Mouse (Mus musculus) G1E-ER4 (cell line): ENCODE measurements around the gene Gm13275. TPM values are rescaled to one million over a fixed set of nuclear protein-coding genes. Genes with fewer than 3 reads are reported as not detected.
"Not testable (repeated sequence)": the region's sequence is repeated elsewhere in the genome, so short reads cannot be mapped to it uniquely, and the experiment has no call there.

Source experiments
- GATA1 ChIP-seq: IDR thresholded peaks from one replicate; pipeline ENCODE4 v1.8.0; 2012; ENCODE audit warnings: low read length, inconsistent platforms
- polyA plus RNA-seq: library from polyadenylated mRNA; stranded (reverse); fragments of >175 nt; gene quantifications from 2 replicates; pipeline ENCODE4 v1.2.3, GENCODE M21; 2012

Gene Gm13275
- polyA plus RNA-seq, result not detected in 2 replicates

GRCm38 (mm10) chr4:88793936-88794675 is at the start of gene Gm13275:
TSS of gene Gm13275 (plus strand) at chr4:88794487.
- not testable (repeated sequence) for TF ChIP-seq GATA1

- no peak for TF ChIP-seq GATA1
Observed at GRCm38 (mm10) chr4:88749926-88750325, 44.4 kb upstream of the Gm13275 start.

GRCm38 (mm10) chr4:88754818-88755340 is 39.4 kb upstream of the Gm13275 start, which contains the start of gene Gm13271:
TSS of gene Gm13271 (plus strand) at chr4:88754868.
- not testable (repeated sequence) for TF ChIP-seq GATA1

GRCm38 (mm10) chr4:88759610-88760268 is 34.5 kb upstream of the Gm13275 start, which contains the start of gene Gm13283:
TSS of gene Gm13283 (plus strand) at chr4:88760119.
- not testable (repeated sequence) for TF ChIP-seq GATA1

- TF ChIP-seq GATA1, result not testable (repeated sequence)
Observed at GRCm38 (mm10) chr4:88773534-88773933, 20.8 kb upstream of the Gm13275 start, which contains the start of gene Gm13290. TSS of gene Gm13290 (plus strand) at chr4:88773834.

GRCm38 (mm10) chr4:88776622-88777021 is 17.7 kb upstream of the Gm13275 start, which contains the start of gene Gm13289:
TSS of gene Gm13289 (plus strand) at chr4:88776922.
- TF ChIP-seq GATA1, result not testable (repeated sequence)

- not testable (repeated sequence) for TF ChIP-seq GATA1
Observed at GRCm38 (mm10) chr4:88779550-88779949, 14.7 kb upstream of the Gm13275 start, which contains the start of gene Gm13272. TSS of gene Gm13272 (plus strand) at chr4:88779850.

- not testable (repeated sequence) for TF ChIP-seq GATA1
Observed at GRCm38 (mm10) chr4:88781831-88782230, 12.5 kb upstream of the Gm13275 start, which contains the start of gene Ifnz. TSS of gene Ifnz (plus strand) at chr4:88782131.

GRCm38 (mm10) chr4:88785409-88785808 is 8.9 kb upstream of the Gm13275 start, which contains the start of gene Gm13276:
TSS of gene Gm13276 (plus strand) at chr4:88785709.
- TF ChIP-seq GATA1, result not testable (repeated sequence)

GRCm38 (mm10) chr4:88788402-88788801 is 5.9 kb upstream of the Gm13275 start, which contains the start of gene Gm13277:
TSS of gene Gm13277 (plus strand) at chr4:88788632.
- not testable (repeated sequence) for TF ChIP-seq GATA1

GRCm38 (mm10) chr4:88791250-88791649 is 3.0 kb upstream of the Gm13275 start, which contains the start of gene Gm13278:
TSS of gene Gm13278 (plus strand) at chr4:88791550.
- not testable (repeated sequence) for TF ChIP-seq GATA1

- not testable (repeated sequence) for TF ChIP-seq GATA1
Observed at GRCm38 (mm10) chr4:88797097-88797496, 2.8 kb downstream of the Gm13275 start, which contains the start of gene Gm13279. TSS of gene Gm13279 (plus strand) at chr4:88797397.

GRCm38 (mm10) chr4:88799365-88799764 is 5.1 kb downstream of the Gm13275 start, which contains the start of gene Gm13285:
TSS of gene Gm13285 (plus strand) at chr4:88799665.
- not testable (repeated sequence) for TF ChIP-seq GATA1

GRCm38 (mm10) chr4:88802954-88803353 is 8.7 kb downstream of the Gm13275 start, which contains the start of gene Gm13287:
TSS of gene Gm13287 (plus strand) at chr4:88803254.
- not testable (repeated sequence) for TF ChIP-seq GATA1

GRCm38 (mm10) chr4:88805231-88805630 is 10.9 kb downstream of the Gm13275 start, which contains the start of gene Gm13288:
TSS of gene Gm13288 (plus strand) at chr4:88805531.
- not testable (repeated sequence) for TF ChIP-seq GATA1
